Mouse (Mus musculus): ENCODE data around the gene Rnf24.
"Not testable (repeated sequence)": the region's sequence is repeated elsewhere in the genome, so short reads cannot be mapped to it uniquely, and the experiment has no call there.

Gene Rnf24

GRCm38 (mm10) chr2:131344449-131344848 is 8.2 kb downstream of the Rnf24 start:
- no peak for DNase-seq (ENCODE audit: low read depth, low spot score)

GRCm38 (mm10) chr2:131337602-131338001 is 15.1 kb downstream of the Rnf24 start:
- no peak for DNase-seq (ENCODE audit: low read depth, low spot score)

- DNase-seq (ENCODE audit: low read depth, low spot score) = no peak
These were observed 22.1 kb downstream of the Rnf24 start for GRCm38 (mm10) chr2:131330548-131330947.

GRCm38 (mm10) chr2:131328981-131329380 is 23.7 kb downstream of the Rnf24 start:
- no peak for DNase-seq (ENCODE audit: low read depth, low spot score)

GRCm38 (mm10) chr2:131326044-131326443 is 26.6 kb downstream of the Rnf24 start:
- DNase-seq (ENCODE audit: low read depth, low spot score) = no peak

- DNase-seq (ENCODE audit: low read depth, low spot score) = no peak
These were observed 29.0 kb downstream of the Rnf24 start for GRCm38 (mm10) chr2:131323675-131324074.

GRCm38 (mm10) chr2:131321192-131321591 is 31.5 kb downstream of the Rnf24 start:
- DNase-seq (ENCODE audit: low read depth, low spot score) = not testable (repeated sequence)

- no peak for DNase-seq (ENCODE audit: low read depth, low spot score)
These were observed 33.3 kb downstream of the Rnf24 start for GRCm38 (mm10) chr2:131319401-131319800.

GRCm38 (mm10) chr2:131316167-131316566 is 36.5 kb downstream of the Rnf24 start:
- no peak for DNase-seq (ENCODE audit: low read depth, low spot score)

GRCm38 (mm10) chr2:131309296-131309695 is 43.4 kb downstream of the Rnf24 start:
- DNase-seq (ENCODE audit: low read depth, low spot score) = no peak

GRCm38 (mm10) chr2:131307822-131308221 is 44.9 kb downstream of the Rnf24 start:
- no peak for DNase-seq (ENCODE audit: low read depth, low spot score)

GRCm38 (mm10) chr2:131307391-131307790 is 45.3 kb downstream of the Rnf24 start:
- DNase-seq (ENCODE audit: low read depth, low spot score) = no peak

GRCm38 (mm10) chr2:131305226-131305625 is 47.5 kb downstream of the Rnf24 start:
- DNase-seq (ENCODE audit: low read depth, low spot score) = not testable (repeated sequence)

GRCm38 (mm10) chr2:131304497-131304896 is 48.2 kb downstream of the Rnf24 start:
- DNase-seq (ENCODE audit: low read depth, low spot score) = no peak

GRCm38 (mm10) chr2:131301635-131302034 is 51.1 kb downstream of the Rnf24 start:
- DNase-seq (ENCODE audit: low read depth, low spot score) = no peak

GRCm38 (mm10) chr2:131300485-131300884 is 52.2 kb downstream of the Rnf24 start:
- DNase-seq (ENCODE audit: low read depth, low spot score) = no peak

GRCm38 (mm10) chr2:131298674-131299073 is 54.0 kb downstream of the Rnf24 start:
- not testable (repeated sequence) for DNase-seq (ENCODE audit: low read depth, low spot score)

- no peak for DNase-seq (ENCODE audit: low read depth, low spot score)
These were observed 55.9 kb downstream of the Rnf24 start for GRCm38 (mm10) chr2:131296746-131297261.

- no peak for DNase-seq (ENCODE audit: low read depth, low spot score)
These were observed 62.0 kb downstream of the Rnf24 start for GRCm38 (mm10) chr2:131290669-131291068.

- no peak for DNase-seq (ENCODE audit: low read depth, low spot score)
These were observed 66.4 kb downstream of the Rnf24 start for GRCm38 (mm10) chr2:131286276-131286675.

GRCm38 (mm10) chr2:131281596-131281995 is 71.1 kb downstream of the Rnf24 start:
- no peak for DNase-seq (ENCODE audit: low read depth, low spot score)

- no peak for DNase-seq (ENCODE audit: low read depth, low spot score)
These were observed 76.0 kb downstream of the Rnf24 start for GRCm38 (mm10) chr2:131276722-131277121.

- no peak for DNase-seq (ENCODE audit: low read depth, low spot score)
These were observed 77.2 kb downstream of the Rnf24 start for GRCm38 (mm10) chr2:131275493-131275892.

GRCm38 (mm10) chr2:131265056-131265455 is 87.6 kb downstream of the Rnf24 start:
- no peak for DNase-seq (ENCODE audit: low read depth, low spot score)

Data from mesoderm, embryonic 11.5 days (tissue).